Mouse (Mus musculus): ENCODE data around the gene Hdac1.

The Hdac1 gene

DNA sequence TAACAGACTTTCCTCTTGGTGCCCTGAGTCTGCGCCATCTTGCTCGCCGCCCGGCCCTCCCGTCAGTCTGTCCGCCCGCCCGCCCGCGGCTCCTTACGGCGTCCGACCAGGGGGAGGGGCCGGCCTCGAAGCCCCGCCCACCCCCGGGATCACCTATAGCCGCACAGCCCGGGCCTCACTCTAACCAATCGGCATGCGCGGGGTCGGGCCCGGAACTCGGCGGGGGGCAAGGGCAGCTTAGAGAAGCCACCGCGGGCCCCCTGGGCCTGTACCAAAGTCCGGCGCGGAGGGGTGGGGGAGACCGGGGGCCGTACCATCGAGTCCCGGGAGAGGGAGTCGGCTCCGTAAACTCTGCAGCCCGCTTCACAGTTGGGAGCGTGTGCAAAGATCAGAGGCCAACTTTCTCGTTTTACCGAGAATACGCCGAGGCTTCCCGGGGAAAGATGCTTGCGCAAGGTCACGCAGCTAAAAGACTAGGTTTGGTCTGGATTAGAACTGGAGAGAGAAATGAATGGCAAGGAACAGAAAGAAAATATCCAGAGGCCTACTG, at the start of gene Hdac1:
Gene Hdac1 (minus strand): TSS at position 122 of the 550 bp plus-strand sequence.
- DNase-seq (ENCODE audit: low spot score in 2 of 2), result peak; percentile 98 to 99

DNA sequence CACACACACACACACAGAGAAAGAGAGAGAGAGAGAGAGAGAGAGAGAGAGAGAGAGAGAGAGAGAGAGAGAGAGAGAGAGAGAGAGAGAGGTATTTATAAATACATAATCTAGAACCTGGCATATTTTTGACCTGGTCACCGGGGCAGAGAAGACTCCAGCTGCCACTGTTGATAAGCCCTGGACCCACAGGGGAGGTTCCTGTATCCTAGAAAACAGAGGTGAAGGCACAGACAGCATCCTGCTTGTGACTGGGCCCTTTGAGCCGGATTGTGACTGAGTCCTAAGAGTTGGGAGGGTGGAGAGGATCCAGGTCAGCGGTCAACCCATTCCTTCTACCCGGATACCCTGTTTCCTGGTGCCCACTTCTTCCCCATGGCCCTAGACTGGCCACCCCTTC, 46.4 kb upstream of the Hdac1 start:
- DNase-seq (ENCODE audit: low spot score in 2 of 2), result no peak

GRCm38 (mm10) chr4:129586943-129587342, 44.4 kb upstream of the Hdac1 start:
- DNase-seq (ENCODE audit: low spot score in 2 of 2), result no peak

- no peak for DNase-seq (ENCODE audit: low spot score in 2 of 2)
Measured at GRCm38 (mm10) chr4:129585773-129586172, 43.3 kb upstream of the Hdac1 start.

GRCm38 (mm10) chr4:129584884-129585608, 42.5 kb upstream of the Hdac1 start:
- DNase-seq (ENCODE audit: low spot score in 2 of 2), result peak; percentile 58 to 81

- DNase-seq (ENCODE audit: low spot score in 2 of 2), result no peak
Measured at GRCm38 (mm10) chr4:129584370-129584769, 41.9 kb upstream of the Hdac1 start.

GRCm38 (mm10) chr4:129582251-129582650, 39.7 kb upstream of the Hdac1 start:
- DNase-seq (ENCODE audit: low spot score in 2 of 2), result no peak

DNA sequence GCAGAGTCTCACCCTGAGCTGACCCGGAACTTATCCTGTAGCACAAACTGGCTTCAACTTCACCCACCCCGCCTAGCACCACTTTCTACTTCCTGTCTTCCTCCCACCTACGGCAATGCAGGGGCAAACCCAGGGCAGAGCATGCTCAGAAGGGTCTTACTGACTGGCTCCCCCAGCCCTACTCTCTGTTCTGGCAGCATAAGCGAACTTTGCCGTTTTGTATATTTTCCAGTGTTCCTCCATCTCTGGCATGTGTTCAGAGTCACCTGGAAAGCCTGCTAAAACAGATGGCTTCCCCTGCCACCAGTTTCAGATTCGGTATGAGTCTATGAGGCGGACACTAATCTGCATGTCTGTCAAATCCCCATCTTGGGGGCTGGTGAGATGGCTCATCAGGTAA, 37.8 kb upstream of the Hdac1 start:
- DNase-seq (ENCODE audit: low spot score in 2 of 2), result no peak

GRCm38 (mm10) chr4:129578466-129578865, 36.0 kb upstream of the Hdac1 start, which contains the start of gene Fam167b:
Fam167b (minus strand) TSS chr4:129578549.
- no peak for DNase-seq (ENCODE audit: low spot score in 2 of 2)

DNA sequence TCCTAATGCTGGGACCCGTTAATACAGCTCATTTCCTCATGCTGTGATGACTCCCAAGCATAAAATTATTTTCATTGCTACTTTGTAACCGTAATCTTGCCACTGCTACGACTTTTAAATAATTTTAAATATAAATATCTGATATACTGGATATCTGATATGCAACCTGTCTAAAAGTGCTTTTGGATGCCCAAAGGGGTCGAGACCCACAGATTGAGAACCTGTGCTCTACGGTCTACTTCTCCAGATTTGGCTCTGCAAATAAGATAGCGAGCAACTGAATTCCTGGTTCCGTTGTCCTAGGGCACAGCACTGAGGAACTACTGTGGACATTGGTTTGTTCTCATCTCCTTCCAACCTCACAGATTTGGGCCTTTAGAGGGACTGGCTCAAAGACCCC, 35.2 kb upstream of the Hdac1 start:
- DNase-seq (ENCODE audit: low spot score in 2 of 2), result no peak

DNA sequence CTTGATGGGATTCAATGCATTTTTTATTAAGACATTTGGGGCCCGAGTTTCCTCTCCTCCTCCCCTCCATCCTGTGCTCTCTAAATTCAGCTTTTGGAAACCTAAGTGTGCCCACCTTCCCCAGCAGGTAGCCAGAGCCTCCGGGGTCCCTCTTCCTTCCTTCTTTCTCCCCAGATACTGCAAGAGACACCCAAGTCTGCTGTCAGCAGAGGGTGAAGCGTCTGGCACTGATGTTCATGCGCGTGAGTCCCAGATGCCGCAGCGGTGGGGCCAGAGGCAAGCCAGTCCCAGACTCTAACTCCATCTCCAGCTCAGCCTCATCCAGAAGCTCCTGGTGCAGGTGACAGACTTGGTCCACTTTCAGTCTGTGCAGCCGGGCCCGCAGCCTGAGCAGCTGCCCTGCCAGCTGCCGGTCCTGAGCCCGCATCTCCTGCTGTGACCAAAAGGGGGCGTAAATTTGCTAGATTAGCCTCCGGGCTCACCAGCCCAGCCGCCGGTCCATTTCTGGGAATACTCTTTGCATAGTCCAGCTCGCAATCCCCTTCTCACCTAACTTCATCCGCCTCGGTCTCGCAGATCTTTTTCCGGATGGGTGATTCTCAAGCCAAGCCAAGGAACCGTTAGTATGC, 34.5 kb upstream of the Hdac1 start:
- DNase-seq (ENCODE audit: low spot score in 2 of 2), result peak; percentile 40 to 73

- no peak for DNase-seq (ENCODE audit: low spot score in 2 of 2)
Measured at GRCm38 (mm10) chr4:129575171-129575844, 32.8 kb upstream of the Hdac1 start.

- no peak for DNase-seq (ENCODE audit: low spot score in 2 of 2)
Measured at GRCm38 (mm10) chr4:129573430-129573829, 30.9 kb upstream of the Hdac1 start, which contains the start of gene Lck. Lck (minus strand) TSS chr4:129573641.

- no peak for DNase-seq (ENCODE audit: low spot score in 2 of 2)
Measured at GRCm38 (mm10) chr4:129573093-129573370, 30.5 kb upstream of the Hdac1 start.

- DNase-seq (ENCODE audit: low spot score in 2 of 2), result no peak
Measured at GRCm38 (mm10) chr4:129572236-129573092, 30.0 kb upstream of the Hdac1 start.

DNA sequence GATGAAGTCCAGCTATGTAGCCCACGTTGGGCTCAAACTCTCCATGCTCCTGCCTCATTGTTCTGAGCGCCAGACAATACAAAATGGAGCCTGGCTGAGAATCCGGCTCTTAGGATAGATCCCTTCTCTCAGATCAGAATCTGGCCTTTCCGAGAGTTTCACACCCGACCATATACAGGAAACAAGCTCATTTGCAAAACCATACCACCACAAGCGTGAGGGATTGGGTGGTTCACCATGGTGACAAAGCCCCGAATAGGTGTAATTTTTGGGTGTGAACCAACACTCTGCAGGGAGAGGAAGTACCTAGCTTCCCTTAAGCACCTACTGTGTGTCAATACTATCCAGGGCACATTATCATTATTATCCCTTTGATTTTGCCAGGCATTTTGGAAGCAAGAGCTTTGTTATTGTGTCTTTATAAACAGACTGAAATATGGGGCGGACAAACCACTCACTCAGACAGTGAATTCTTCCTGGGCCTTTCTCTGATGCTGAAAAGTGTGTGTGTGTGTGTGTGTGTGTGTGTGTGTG, 29.1 kb upstream of the Hdac1 start:
- DNase-seq (ENCODE audit: low spot score in 2 of 2), result no peak

- no peak for DNase-seq (ENCODE audit: low spot score in 2 of 2)
Measured at GRCm38 (mm10) chr4:129570028-129570427, 27.5 kb upstream of the Hdac1 start.

DNA sequence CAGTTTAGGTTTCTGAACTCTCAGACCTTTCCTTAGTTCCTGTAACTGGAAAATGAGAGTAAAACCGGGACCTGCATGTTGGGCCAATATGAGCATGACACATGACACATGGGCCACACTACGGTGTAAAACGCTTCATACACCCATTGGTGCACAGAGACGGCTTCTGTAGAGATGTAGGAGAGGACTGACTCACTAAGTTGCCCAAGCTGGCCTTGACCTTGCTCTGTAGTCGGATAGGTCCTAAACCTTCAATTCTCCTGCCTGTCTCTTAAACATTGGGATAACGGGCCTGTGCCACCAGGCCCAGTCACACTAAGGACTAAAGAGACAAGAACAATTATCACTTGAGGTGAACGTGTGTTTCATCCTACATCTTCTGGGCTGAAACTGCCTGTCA, 25.9 kb upstream of the Hdac1 start:
- no peak for DNase-seq (ENCODE audit: low spot score in 2 of 2)

DNA sequence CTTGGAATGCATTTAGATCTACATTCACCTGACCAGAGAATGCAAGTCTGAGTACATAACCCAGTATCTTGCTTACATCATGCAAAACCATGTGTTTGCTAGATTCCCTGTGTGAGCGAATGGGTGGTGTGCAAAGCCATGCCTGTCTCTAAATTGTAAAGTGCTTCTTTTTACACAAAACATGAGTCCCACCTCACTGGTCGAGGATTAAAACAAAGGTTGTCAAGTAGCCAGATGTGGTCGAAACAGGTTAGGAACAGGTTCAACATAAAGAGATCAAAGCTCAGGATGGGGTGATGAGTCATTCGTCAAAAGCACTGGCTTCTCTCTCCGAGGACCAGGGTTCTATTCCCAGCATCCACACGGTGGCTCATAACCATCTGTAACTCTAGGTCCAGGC, 22.6 kb upstream of the Hdac1 start:
- DNase-seq (ENCODE audit: low spot score in 2 of 2), result no peak

- DNase-seq (ENCODE audit: low spot score in 2 of 2), result no peak
Measured at GRCm38 (mm10) chr4:129563718-129564117, 21.2 kb upstream of the Hdac1 start.

DNA sequence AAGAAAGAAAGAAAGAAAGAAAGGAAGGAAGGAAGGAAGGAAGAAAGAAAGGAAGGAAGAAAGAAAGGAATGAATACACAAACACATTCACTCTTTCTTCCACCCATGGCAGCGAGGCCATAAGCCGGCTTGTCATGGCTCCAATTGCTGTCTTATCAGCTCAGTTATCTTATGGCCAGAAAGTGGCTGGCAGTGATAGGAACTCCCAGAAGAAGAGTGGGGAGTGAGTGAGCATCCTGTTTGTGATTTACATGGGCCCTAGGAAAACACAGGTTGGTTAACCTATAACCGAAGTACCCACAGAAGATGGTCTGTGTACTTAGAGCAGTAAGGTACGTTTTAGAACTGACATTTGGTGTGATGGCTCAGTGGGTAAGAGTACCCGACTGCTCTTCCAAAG, 18.7 kb upstream of the Hdac1 start:
- DNase-seq (ENCODE audit: low spot score in 2 of 2), result no peak
